Mouse (Mus musculus) forebrain, embryonic 14.5 days (tissue): ENCODE results near the gene Actg1. TPM values are rescaled to one million over a fixed set of nuclear protein-coding genes. Genes with fewer than 3 reads are reported as not detected.

Experiments
- ATAC-seq: fragments of 200-750 bp; cut with Nextera tagmentation; 2 replicates; pipeline ENCODE4 v1.8.0; 2017; ENCODE audit warnings: mild to moderate bottlenecking, moderate library complexity
- DNase-seq: peaks from one replicate; pipeline ENCODE4 v3.0.0-alpha.2; 2015; ENCODE audit warnings: low spot score
- H3K27ac ChIP-seq: fragments of 300-500 bp; sonication (generic); 2 replicates; pipeline ENCODE4 v1.5.1; 2014; ENCODE audit warnings: low read depth, mild to moderate bottlenecking, control low read depth, low read length, moderate library complexity
- H3K27me3 ChIP-seq: fragments of 300-500 bp; sonication (generic); replicated peaks from 2 replicates; pipeline ENCODE4 v1.6.1; 2014; ENCODE audit warnings: low read length, control low read depth, mixed read lengths; ENCODE audit not compliant: control insufficient read depth, insufficient read depth
- H3K36me3 ChIP-seq: fragments of 300-500 bp; sonication (generic); 2 replicates; pipeline ENCODE4 v1.6.1; 2014; ENCODE audit warnings: low read length, control low read depth; ENCODE audit not compliant: control insufficient read depth, insufficient read depth
- H3K4me1 ChIP-seq: fragments of 300-500 bp; sonication (generic); 2 replicates; pipeline ENCODE4 v1.6.1; 2014; ENCODE audit warnings: antibody characterized with exemption, low read length, control low read depth; ENCODE audit not compliant: control insufficient read depth, insufficient read depth
- H3K4me2 ChIP-seq: fragments of 300-500 bp; sonication (generic); 2 replicates; pipeline ENCODE4 v1.6.1; 2014; ENCODE audit warnings: mild to moderate bottlenecking, control low read depth, low read length
- H3K4me3 ChIP-seq: fragments of 300-500 bp; sonication (generic); 2 replicates; pipeline ENCODE4 v1.5.1; 2014; ENCODE audit warnings: low read depth, low read length, control low read depth
- H3K9ac ChIP-seq: fragments of 300-500 bp; sonication (generic); 2 replicates; pipeline ENCODE4 v1.6.1; 2014; ENCODE audit warnings: mild to moderate bottlenecking, low read length, control low read depth, moderate library complexity
- H3K9me3 ChIP-seq: fragments of 300-500 bp; sonication (generic); replicated peaks from 2 replicates; pipeline ENCODE4 v1.6.1; 2016; ENCODE audit warnings: low read length, control low read depth, mixed read lengths; ENCODE audit not compliant: control insufficient read depth
- WGBS: fragments of 180-500 bp; shearing (Covaris S2); extraction: QIAGEN DNeasy Blood & Tissue Kit; methylation state at CpG from one replicate; pipeline ENCODE4 v1.1.7; 2014; 5-methylcytosine and 5-hydroxymethylcytosine counted together
- polyA plus RNA-seq: library from polyadenylated mRNA; unstranded; fragments of >200 nt; fragmentation: Nextera tagmentation; extraction: Ambion mirVana; gene quantifications from 2 replicates; pipeline ENCODE4 v1.2.1, GENCODE M21; 2014

The Actg1 gene
- polyA plus RNA-seq, 1 experiment from 2014 or later, result 3,852 TPM

DNA sequence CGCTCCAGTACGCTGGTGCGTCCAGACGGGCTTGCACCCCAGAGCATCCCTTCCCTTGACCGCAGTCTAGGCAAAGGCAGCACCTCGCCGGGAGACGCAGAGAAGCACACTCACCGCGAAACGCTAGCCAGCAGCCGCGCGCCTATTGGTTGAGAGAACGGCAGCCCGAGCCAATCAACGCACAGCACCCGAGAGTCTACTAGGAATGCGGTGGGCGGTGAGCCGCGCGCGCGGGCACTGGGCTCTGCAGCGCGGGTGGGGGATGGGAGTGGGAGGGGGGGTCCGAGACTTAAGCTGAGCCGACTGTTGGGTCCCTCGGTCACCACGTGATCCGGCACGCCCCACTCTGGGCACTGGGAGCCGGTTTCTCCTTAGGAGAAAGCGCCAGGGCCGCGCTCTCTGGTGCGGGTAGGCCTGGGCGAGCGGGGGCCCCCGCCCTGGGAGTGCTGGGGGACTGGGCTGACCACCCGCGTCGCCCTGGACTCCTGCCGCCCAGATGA lies 37.5 kb downstream of the Actg1 start:
- Histone ChIP-seq H3K4me3 (peak overlapping the region; percentile 39), H3K27ac (peak overlapping the region; percentile 84), H3K9ac (peak overlapping the region; percentile 70), H3K36me3 (no peaks in the 10 kb centered on the region), H3K4me2 (peak overlapping the region; percentile 83), H3K9me3 (no peaks in the 10 kb centered on the region), H3K27me3 (no peaks in the 10 kb centered on the region), H3K4me1 (peaks cover 30% of the 10 kb centered on the region)
- WGBS, result 2% methylated on average over 45 of the region's 45 CpGs
- peak; percentile 93 for ATAC-seq
- peak; percentile 98 for DNase-seq

- 0 out of 2 replicates have a peak, but pooled peaks cover 4% of the 10 kb centered on the region for H3K27me3 ChIP-seq
- no peaks in the 10 kb centered on the region for H3K36me3 ChIP-seq
- H3K27ac ChIP-seq, result no peak overlapping the region
- no peak for DNase-seq
- no peaks in the 10 kb centered on the region for H3K9me3 ChIP-seq
- ATAC-seq, result no peak
- H3K9ac ChIP-seq, result no peak overlapping the region
- H3K4me3 ChIP-seq, result no peak overlapping the region
- 58% methylated on average over 15 of the region's 15 CpGs for WGBS
- peaks cover 30% of the 10 kb centered on the region for H3K4me1 ChIP-seq
- H3K4me2 ChIP-seq, result no peak overlapping the region
Measured at GRCm38 (mm10) chr11:120308441-120309320, 39.7 kb downstream of the Actg1 start.

GRCm38 (mm10) chr11:120307566-120308430 lies 40.5 kb downstream of the Actg1 start:
- Histone ChIP-seq H3K4me1 (peaks cover 30% of the 10 kb centered on the region), H3K4me2 (no peak overlapping the region)

DNA sequence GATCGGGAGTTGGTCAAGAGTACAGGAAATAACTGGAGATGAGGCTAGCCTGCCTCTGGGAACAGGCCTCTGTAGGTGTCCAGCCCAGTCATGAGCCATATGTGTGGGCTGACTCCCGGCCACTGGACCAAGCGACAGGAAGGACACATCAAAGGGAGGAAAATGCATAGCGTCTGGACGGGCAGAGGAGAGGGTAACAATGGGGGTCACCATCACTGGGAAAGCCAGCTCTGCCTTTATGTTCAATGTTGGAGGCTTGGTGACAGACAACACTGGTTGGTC lies 41.3 kb downstream of the Actg1 start:
- Histone ChIP-seq H3K36me3 (no peaks in the 10 kb centered on the region), H3K4me2 (no peak overlapping the region), H3K4me3 (no peak overlapping the region), H3K27me3 (0 out of 2 replicates have a peak, but pooled peaks cover 4% of the 10 kb centered on the region), H3K27ac (no peak overlapping the region), H3K4me1 (peaks cover 30% of the 10 kb centered on the region), H3K9me3 (no peaks in the 10 kb centered on the region), H3K9ac (0 out of 2 replicates have a peak overlapping the region, but pooled peaks have one; percentile 2)
- ATAC-seq (no peak), DNase-seq (no peak)
- 20% methylated on average over 5 of the region's 5 CpGs for WGBS

More at GRCm38 (mm10) chr11:120307566-120308430, 40.5 kb downstream of the Actg1 start:
- Histone ChIP-seq H3K4me3 (no peak overlapping the region), H3K9ac (no peak overlapping the region), H3K9me3 (no peaks in the 10 kb centered on the region), H3K27ac (no peak overlapping the region), H3K27me3 (0 out of 2 replicates have a peak, but pooled peaks cover 4% of the 10 kb centered on the region), H3K36me3 (no peaks in the 10 kb centered on the region)
- ATAC-seq, result no peak
- 6% methylated on average over 19 of the region's 19 CpGs for WGBS
- DNase-seq, result peak; percentile 95

DNA sequence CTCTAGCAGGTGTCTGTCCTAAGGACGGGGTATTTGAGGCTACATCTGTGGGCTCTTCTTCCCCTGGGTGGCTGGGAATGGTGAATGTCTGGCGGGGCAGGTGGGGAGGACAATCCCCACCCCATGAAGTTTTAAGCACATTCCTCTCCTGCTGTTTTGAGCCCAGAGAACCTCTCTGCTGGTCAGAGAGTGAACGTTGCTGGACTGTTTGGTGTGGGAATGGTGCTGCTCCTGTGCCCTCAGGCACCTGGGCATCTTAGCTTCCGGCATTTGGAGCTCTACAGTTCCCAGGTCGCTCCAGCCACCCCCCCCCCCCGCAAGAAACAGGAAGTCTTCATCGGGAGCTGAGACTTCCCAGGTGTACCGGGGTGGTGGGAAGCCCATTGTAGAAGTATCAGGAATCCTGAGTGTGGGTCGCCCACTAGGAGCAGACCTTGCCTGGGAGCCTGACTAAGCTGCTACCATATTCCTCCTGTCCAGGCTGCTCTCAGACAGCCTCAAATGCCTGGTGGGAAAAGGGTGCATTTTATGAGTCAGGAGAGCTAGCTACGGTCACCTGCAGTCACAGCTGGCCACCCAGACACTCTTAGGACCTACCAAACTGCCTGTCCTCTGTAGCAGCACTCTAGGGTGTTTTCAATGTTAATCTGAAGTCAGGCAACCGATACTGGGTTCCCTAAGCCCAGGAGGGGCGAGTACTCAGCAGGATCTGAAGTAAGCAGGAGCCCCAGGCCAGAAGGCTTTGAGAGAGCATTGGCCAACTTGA lies 41.8 kb downstream of the Actg1 start:
- H3K9me3 ChIP-seq, result no peaks in the 10 kb centered on the region
- WGBS, result 57% methylated on average over 11 of the region's 12 CpGs
- H3K36me3 ChIP-seq, result no peaks in the 10 kb centered on the region
- no peak for ATAC-seq
- H3K27me3 ChIP-seq, result 0 out of 2 replicates have a peak, but pooled peaks cover 4% of the 10 kb centered on the region
- no peak overlapping the region for H3K4me3 ChIP-seq
- H3K4me1 ChIP-seq, result peaks cover 28% of the 10 kb centered on the region
- H3K27ac ChIP-seq, result no peak overlapping the region
- H3K4me2 ChIP-seq, result peak overlapping the region; percentile 56; the same call in 1 of the 2 replicates
- 0 out of 2 replicates have a peak overlapping the region, but pooled peaks have one; percentile 2 for H3K9ac ChIP-seq
- no peak for DNase-seq

GRCm38 (mm10) chr11:120305535-120306365 lies 42.6 kb downstream of the Actg1 start:
- WGBS, result 25% methylated on average over 15 of the region's 15 CpGs
- Histone ChIP-seq H3K4me2 (peak overlapping the region; percentile 56), H3K27me3 (0 out of 2 replicates have a peak, but pooled peaks cover 4% of the 10 kb centered on the region), H3K36me3 (no peaks in the 10 kb centered on the region), H3K9ac (peak overlapping the region; percentile 58), H3K4me3 (peak overlapping the region; percentile 35), H3K9me3 (no peaks in the 10 kb centered on the region), H3K4me1 (peaks cover 24% of the 10 kb centered on the region), H3K27ac (peak overlapping the region; percentile 81)
- ATAC-seq (no peak), DNase-seq (no peak)

GRCm38 (mm10) chr11:120304886-120305534 lies 43.3 kb downstream of the Actg1 start:
- ATAC-seq (peak; percentile 95), DNase-seq (peak; percentile 98)
- 0 out of 2 replicates have a peak, but pooled peaks cover 4% of the 10 kb centered on the region for H3K27me3 ChIP-seq
- H3K9ac ChIP-seq, result peak overlapping the region; percentile 58
- H3K4me2 ChIP-seq, result peak overlapping the region; percentile 56
- peaks cover 24% of the 10 kb centered on the region for H3K4me1 ChIP-seq
- WGBS, result under 1% methylated on average over 49 of the region's 53 CpGs
- H3K27ac ChIP-seq, result peak overlapping the region; percentile 81
- no peaks in the 10 kb centered on the region for H3K9me3 ChIP-seq
- peak overlapping the region; percentile 35 for H3K4me3 ChIP-seq
- no peaks in the 10 kb centered on the region for H3K36me3 ChIP-seq
